Mouse (Mus musculus) c-Kit-positive CD71-positive TER-119-negative erythroid progenitor cells, embryonic 14.5 days (primary cell): ENCODE measurements around the gene Pgd.

Experiments
- DNase-seq: peaks from one replicate; pipeline ENCODE4 v3.0.0-alpha.2; 2013; ENCODE audit warnings: low read depth

The Pgd gene

GRCm38 (mm10) chr4:149168016-149168415, 1.4 kb upstream of the Pgd start:
- DNase-seq = no peak

DNA sequence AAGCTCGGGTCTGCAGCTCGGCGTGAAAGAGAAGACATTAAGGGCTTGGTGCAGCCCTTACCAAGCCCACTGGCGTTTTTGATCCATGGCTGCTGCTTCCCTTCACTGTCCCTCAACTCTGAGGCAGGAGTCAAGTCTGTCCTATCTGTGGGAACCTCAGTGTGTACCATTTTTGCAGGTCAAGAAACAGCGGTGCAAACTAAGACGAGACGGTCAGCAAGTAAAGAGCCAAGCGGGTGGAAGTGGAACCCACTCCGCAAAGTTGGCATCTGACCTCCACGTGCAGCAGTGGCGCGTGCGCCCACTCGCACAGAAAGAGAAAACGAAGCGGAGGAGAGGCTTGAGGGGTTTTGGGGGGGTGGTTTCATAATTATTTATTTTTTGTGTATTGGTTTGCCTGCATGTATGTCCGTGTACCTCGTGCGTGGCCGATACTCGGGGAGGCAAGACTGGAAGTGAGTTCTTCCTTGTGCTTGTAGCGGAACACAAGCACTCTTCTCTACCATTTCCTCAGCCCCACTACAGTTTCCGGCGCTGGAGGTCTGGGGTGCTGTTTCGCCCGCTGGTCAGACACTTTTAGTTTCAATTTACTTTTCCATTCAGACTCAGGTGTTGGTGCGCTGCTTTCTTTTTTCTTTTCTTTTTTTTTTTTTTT, 513 bp upstream of the Pgd start:
- no peak for DNase-seq

DNA sequence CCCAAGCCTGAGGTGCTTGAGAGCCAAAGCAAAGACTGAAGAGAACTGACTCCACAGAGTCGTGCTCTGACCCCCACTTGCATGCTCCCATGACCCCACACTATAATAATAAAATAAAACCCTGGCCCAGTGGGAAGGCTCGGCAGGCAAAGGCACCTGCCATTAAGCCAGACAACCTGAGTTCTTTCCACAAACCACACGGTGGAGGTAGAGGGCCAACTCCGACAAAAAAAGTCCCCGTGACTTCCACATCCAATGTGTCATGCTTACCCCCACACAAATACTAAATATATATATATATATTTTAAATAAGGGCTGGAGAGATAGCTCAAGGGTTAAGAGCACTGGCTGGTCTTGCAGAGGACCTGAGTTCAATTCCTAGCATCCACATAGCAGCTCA, 2.4 kb downstream of the Pgd start:
- no peak for DNase-seq

DNA sequence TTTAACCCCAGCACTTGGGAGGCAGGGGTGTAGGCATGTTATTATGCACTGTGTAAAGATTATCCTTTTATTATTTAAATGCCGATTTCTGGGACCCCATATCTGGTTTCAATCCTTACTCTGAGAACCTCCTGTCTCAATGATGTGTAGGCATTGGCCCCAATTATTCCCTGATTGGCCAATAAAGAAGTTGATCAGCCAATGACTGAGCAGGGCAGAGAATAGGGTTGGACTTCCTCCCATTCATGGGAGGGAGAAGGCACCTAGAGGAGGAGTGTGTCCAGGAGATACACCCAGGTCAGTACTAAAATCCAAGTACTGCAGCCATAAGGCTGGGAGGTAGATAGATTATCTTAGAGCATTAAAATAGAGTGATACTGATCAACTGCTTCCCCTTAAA, 3.4 kb downstream of the Pgd start:
- DNase-seq = no peak

DNA sequence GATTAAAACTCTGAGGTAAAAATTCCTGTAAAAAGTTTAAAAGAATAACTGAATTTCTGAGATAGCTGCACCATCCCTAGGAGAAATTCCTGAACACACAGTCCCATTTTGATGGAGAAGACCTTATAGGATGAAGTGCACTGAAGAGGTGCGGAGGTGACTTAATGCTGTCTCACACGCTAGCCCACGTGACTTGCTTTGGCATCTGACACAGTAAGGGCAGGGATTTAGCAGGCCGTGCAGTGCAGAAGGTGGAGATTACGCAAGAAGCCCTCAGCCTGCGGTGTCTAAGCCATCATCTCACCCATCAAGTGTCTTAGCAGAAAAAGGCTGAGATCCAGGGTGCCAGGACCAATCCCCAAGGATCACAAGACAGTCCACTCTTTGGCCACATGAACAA, 5.4 kb downstream of the Pgd start:
- DNase-seq = no peak

- no peak for DNase-seq
Observed at GRCm38 (mm10) chr4:149159891-149160290, 6.7 kb downstream of the Pgd start.

- DNase-seq = no peak
Observed at GRCm38 (mm10) chr4:149159203-149159602, 7.4 kb downstream of the Pgd start.

GRCm38 (mm10) chr4:149157415-149157973, 9.1 kb downstream of the Pgd start:
- no peak for DNase-seq

- DNase-seq = no peak
Observed at GRCm38 (mm10) chr4:149155711-149156110, 10.9 kb downstream of the Pgd start.

GRCm38 (mm10) chr4:149154859-149155258, 11.7 kb downstream of the Pgd start:
- no peak for DNase-seq

DNA sequence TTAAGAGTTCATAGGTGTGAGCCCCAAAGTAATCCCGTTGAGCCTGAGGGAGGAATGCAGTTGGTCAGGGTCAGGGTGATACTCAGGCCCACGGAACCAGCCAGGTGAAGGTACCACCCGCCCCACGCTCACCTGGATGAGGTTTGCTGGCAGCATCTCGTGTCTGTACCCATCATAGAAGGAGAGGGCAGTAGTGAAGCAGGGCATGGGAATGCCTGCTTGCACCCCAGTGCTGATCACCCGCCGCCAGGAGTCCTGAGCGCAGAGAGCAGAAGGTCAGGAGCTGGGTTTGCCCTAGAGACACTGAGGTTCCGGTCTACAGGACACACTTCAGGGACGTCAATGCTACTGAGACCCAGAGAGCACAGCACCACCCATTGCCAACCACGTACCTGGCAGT, 15.8 kb downstream of the Pgd start:
- DNase-seq = no peak

DNA sequence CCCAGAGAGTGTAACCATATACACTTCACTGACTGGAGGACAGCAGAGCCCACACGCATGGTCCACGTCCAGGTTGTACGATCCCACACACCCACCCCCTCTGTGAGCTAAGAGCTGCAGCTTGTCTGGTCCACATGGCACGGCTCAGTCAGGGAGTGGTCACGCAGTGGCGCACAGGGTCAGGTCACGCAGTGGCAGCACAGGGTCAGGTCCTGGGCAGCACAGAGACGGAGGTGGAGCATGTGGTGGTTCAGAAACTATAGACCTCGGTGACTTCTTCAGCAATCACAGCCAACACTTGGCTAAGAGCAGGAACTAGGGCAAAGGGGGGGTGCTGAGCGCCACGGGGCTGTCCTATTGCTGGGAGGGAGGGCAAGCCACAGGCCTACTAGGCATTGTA, 16.3 kb downstream of the Pgd start:
- DNase-seq = no peak

- DNase-seq = no peak
Observed at GRCm38 (mm10) chr4:149149611-149150010, 17.0 kb downstream of the Pgd start.

DNA sequence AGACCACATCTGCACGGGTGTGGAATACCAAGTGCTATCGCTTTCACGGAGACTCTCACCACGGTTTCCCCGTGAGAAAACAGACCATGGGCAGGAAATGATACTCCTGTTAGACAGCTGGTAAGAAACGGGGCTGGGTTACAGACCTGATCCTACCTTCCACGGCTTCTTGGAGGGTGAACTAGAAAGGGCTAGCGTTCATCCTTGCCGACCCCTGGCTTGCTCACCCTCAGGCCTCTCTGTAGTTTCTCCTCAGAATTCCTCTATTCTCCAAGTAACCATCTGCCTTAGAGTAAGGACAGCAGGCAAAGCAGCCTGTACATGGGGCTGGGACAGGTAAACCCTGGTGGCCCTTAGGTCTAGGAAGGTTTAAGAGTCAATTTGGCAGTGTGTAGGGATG, 17.4 kb downstream of the Pgd start:
- DNase-seq = no peak

DNA sequence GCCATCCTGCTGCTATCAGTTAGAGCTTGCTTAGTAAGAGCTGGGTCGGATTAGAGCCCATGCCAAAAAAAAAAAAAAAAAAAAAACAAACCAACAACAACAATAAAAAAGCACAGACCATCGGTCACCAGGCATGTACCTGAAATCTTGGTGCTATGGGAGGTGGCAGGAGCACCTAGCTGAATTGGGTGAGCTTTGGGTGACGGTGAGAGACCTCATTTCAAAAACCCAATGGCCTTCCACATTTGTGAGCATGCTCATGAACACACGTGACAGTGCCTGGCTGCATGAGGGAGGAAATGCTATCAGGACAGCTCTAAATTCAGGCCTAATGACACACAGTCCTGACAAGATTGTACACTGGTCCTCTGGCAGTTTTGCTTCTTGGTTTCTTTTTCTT, 18.5 kb downstream of the Pgd start:
- no peak for DNase-seq

DNA sequence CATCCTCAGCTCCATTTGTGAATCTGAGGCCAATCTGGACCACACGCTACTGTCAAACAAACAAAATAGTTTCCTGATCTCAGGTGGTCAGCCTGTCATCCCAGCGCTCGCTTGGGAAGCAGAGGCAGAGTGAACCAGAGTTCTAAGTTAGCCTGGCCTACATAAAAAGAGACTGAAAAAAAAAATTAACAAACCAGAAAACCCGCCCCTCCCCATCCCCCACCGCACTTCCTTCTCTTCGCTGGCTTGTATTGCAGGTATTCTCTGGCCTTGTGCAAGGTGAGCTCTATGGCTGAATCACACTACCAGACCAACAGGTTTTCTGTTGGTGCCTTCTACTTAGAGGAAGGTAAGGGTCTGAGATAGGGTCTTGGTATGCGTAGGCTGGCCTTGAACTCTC, 19.0 kb downstream of the Pgd start:
- no peak for DNase-seq

DNA sequence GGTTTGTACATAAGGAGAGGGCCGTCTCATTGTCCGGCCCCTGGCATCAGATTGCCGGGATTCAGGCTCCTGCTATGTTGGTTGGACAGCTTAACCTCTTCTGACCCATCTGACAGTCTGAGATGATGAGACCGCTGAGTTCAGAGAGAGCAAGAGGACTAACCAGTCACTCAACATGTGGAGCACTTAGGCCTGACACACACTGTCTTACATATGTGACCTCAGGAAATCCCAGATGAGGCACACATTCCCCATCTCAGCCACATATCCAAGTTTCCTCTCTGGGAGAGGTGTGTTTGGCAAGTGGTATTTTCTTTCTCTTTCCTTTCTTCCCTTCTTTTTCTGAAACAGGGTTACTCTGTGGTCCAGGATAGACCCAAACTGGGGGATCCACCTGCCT, 21.4 kb downstream of the Pgd start:
- no peak for DNase-seq

DNA sequence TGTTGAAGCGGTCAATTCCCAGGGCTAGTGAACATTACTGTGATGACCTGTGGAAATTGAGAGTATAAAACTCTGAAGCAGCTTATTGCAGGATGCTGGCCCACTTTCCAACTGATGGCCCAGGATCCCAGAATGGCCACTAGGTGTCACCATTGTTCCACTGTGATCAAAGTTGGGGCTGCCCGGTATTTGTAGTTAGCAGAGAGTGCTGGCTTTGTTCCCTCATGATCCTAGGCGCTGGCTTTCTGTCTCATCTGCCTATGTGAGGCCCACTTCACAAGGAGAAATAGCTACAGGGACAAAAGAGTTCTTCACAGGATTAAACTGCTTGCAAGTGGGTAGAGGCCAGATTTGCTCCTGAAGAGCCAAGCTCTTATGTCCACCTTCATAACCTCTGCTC, 22.1 kb downstream of the Pgd start:
- peak; percentile 58 for DNase-seq

- no peak for DNase-seq
Observed at GRCm38 (mm10) chr4:149143594-149143993, 23.0 kb downstream of the Pgd start.

DNA sequence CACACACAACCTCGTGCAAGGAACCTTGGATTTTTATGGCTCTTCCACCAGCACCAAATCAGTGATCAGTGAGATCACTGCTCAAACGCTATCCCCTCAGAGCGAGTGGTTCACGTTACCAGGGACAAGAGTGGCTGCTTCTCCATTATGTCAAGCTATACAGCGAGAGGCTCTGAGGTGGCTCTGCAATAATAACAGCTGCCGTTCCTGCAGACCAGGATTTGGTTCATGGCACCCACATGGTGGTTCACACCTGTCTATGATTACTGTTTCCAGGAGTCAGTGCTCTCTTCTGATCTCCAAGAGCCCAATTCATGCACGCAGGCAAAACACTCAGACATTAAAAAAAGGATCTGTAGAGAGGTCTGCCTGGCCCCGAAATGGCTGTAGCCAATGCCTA, 28.1 kb downstream of the Pgd start:
- DNase-seq = no peak

GRCm38 (mm10) chr4:149136982-149137770, 29.4 kb downstream of the Pgd start, which contains the start of gene Cenps:
TSS of gene Cenps (minus strand) at chr4:149137629.
- DNase-seq = peak; percentile 72

GRCm38 (mm10) chr4:149136116-149136850, 30.3 kb downstream of the Pgd start:
- no peak for DNase-seq

DNA sequence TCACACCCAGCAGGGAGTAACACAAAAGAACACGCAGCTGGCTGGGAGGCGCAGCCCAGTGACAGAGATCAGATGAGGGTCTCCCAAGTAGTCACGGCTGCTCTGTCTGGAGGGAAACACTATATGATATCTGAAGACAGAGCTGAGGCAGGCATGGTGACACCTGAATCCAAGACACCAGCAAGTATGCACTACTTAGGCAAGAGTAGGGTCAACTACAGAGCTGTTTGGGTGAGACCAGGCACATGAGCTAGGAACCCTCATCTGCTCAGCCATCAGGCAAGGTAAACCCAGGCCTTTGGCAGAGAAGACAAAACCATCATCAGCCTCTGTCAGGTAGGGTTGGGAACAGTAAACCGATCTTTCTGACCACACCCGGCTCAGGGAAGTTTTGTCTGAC, 33.2 kb downstream of the Pgd start:
- no peak for DNase-seq
